Mouse (Mus musculus) midbrain, embryonic 11.5 days (tissue): ENCODE measurements around the gene Kdf1. TPM values are rescaled to one million over a fixed set of nuclear protein-coding genes. Genes with fewer than 3 reads are reported as not detected.

Experiments
- ATAC-seq: fragments of 200-750 bp; cut with Nextera tagmentation; 2 replicates; pipeline ENCODE4 v1.8.0; 2017; ENCODE audit warnings: moderate TSS enrichment, moderate library complexity; ENCODE audit not compliant: low FRiP score
- DNase-seq: peaks from one replicate; pipeline ENCODE4 v3.0.0; 2015; ENCODE audit warnings: low spot score; ENCODE audit errors: missing footprints
- H3K27ac ChIP-seq: fragments of 300-500 bp; sonication (generic); 2 replicates; pipeline ENCODE4 v1.5.1; 2014; ENCODE audit warnings: low read depth, low read length
- H3K27me3 ChIP-seq: fragments of 300-500 bp; sonication (generic); 2 replicates; pipeline ENCODE4 v1.6.1; 2014; ENCODE audit warnings: mild to moderate bottlenecking, low read length, moderate library complexity, mixed read lengths; ENCODE audit not compliant: control insufficient read depth, insufficient read depth
- H3K36me3 ChIP-seq: fragments of 300-500 bp; sonication (generic); 2 replicates; pipeline ENCODE4 v1.6.1; 2014; ENCODE audit warnings: mild to moderate bottlenecking, low read length, moderate library complexity, mixed read lengths; ENCODE audit not compliant: control insufficient read depth, insufficient read depth
- H3K4me1 ChIP-seq: fragments of 300-500 bp; sonication (generic); 2 replicates; pipeline ENCODE4 v1.6.1; 2014; ENCODE audit warnings: low read length; ENCODE audit not compliant: control insufficient read depth, insufficient read depth
- H3K4me2 ChIP-seq: fragments of 300-500 bp; sonication (generic); 2 replicates; pipeline ENCODE4 v1.6.1; 2014; ENCODE audit warnings: mild to moderate bottlenecking, moderate library complexity
- H3K4me3 ChIP-seq: fragments of 300-500 bp; sonication (generic); 2 replicates; pipeline ENCODE4 v1.5.1; 2014; ENCODE audit warnings: low read depth, low read length
- H3K9ac ChIP-seq: fragments of 300-500 bp; sonication (generic); 2 replicates; pipeline ENCODE4 v1.6.1; 2014; ENCODE audit warnings: low read length
- H3K9me3 ChIP-seq: fragments of 300-500 bp; sonication (generic); 2 replicates; pipeline ENCODE4 v1.6.1; 2016; ENCODE audit warnings: low read length; ENCODE audit not compliant: control insufficient read depth
- WGBS: fragments of 180-500 bp; shearing (Covaris S2); extraction: QIAGEN DNeasy Blood & Tissue Kit; methylation state at CpG from one replicate; pipeline ENCODE4 v1.1.7; 2014; 5-methylcytosine and 5-hydroxymethylcytosine counted together
- polyA plus RNA-seq: library from polyadenylated mRNA; unstranded; fragments of >200 nt; fragmentation: Nextera tagmentation; extraction: Ambion mirVana; gene quantifications from 2 replicates; pipeline ENCODE4 v1.2.1, GENCODE M21; 2014

Gene Kdf1
- polyA plus RNA-seq, 1 experiment from 2014 or later, result 0.15 TPM

- ATAC-seq (peak; percentile 38; the same call in 1 of the 2 replicates), DNase-seq (peak; percentile 99)
- peaks cover 50% of the 10 kb centered on the region for H3K27me3 ChIP-seq
These were observed 24.3 kb upstream of the Kdf1 start for GRCm38 (mm10) chr4:133494432-133494831.

GRCm38 (mm10) chr4:133494867-133495266, 23.9 kb upstream of the Kdf1 start:
- no peak for ATAC-seq
- no peaks in the 10 kb centered on the region for H3K36me3 ChIP-seq
- H3K27ac ChIP-seq, result no peak overlapping the region
- no peak overlapping the region; the same call in 1 of the 2 replicates for H3K4me2 ChIP-seq
- DNase-seq, result no peak
- 62% methylated on average over 4 of the region's 4 CpGs for WGBS
- H3K9me3 ChIP-seq, result no peaks in the 10 kb centered on the region
- no peak overlapping the region for H3K9ac ChIP-seq
- no peak overlapping the region for H3K4me3 ChIP-seq
- peaks cover 55% of the 10 kb centered on the region for H3K27me3 ChIP-seq
- peaks cover 14% of the 10 kb centered on the region for H3K4me1 ChIP-seq

More at GRCm38 (mm10) chr4:133494432-133494831, 24.3 kb upstream of the Kdf1 start:
- Histone ChIP-seq H3K4me1 (peaks cover 14% of the 10 kb centered on the region), H3K9ac (0 out of 2 replicates have a peak overlapping the region, but pooled peaks have one; percentile 18), H3K27ac (no peak overlapping the region), H3K36me3 (no peaks in the 10 kb centered on the region), H3K4me2 (peak overlapping the region; percentile 49), H3K9me3 (no peaks in the 10 kb centered on the region), H3K4me3 (peak overlapping the region; percentile 15; the same call in 1 of the 2 replicates)
- WGBS, result 2% methylated on average over 12 of the region's 12 CpGs

DNA sequence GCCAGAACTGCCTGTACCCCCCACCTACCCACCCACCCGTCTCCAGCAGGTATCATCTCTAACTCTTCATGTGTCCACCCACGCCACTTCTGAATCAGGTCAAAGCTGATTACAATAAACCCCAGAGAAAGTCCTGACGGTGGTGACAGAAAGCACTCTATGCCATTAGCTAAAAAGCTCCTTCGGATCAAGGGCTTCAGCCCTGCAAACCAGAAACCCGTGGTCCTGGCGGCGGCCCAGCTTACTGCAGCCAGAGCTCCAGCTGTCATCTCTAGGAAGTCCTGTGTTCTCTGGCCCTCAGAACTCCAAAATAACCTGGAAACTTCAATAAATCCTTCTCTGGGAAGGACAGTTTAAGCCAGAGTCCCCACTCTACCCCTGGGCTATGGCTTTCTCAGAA, 23.1 kb upstream of the Kdf1 start:
- H3K27ac ChIP-seq, result no peak overlapping the region
- H3K27me3 ChIP-seq, result peaks cover 62% of the 10 kb centered on the region
- ATAC-seq, result no peak
- DNase-seq, result no peak
- H3K4me1 ChIP-seq, result peaks cover 14% of the 10 kb centered on the region
- H3K4me3 ChIP-seq, result no peak overlapping the region
- H3K9ac ChIP-seq, result no peak overlapping the region
- H3K4me2 ChIP-seq, result no peak overlapping the region
- 30% methylated on average over 7 of the region's 7 CpGs for WGBS
- H3K36me3 ChIP-seq, result no peaks in the 10 kb centered on the region
- no peaks in the 10 kb centered on the region for H3K9me3 ChIP-seq

DNA sequence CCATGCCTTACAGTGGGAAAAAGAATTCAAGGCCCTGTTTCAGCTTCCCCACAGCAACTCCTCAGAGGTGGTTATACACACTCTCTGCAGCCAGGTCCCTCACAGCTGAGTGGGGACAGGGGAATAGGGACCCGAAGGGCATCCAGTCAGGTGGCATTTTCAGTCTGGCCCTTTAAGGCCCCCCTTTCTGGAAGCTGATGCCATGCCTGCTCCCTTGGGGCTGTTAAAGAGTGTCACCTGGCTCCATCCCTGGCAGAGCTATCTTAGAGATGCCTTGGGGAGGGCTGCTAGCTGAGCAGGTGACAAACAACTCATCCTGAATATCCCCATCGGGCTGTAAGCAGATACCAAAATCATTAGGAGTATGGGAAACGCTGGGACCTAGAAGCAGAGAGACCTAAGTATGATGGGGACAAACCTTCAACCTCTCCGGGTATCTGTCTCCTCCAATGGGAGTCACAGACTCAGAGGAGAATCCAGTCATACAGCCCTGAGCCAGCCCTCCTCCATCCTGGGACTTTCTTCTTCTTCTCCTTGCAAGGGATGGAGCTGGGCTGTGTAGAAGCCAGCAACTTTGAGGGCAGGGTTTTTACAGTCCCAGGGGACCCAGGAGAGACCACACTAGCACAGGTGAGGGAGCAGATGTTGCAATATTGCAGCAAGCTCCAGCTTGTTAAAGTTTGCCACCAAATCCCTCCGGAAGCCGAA, 21.9 kb upstream of the Kdf1 start:
- Histone ChIP-seq H3K9me3 (no peaks in the 10 kb centered on the region), H3K9ac (no peak overlapping the region), H3K4me2 (no peak overlapping the region; the same call in 1 of the 2 replicates), H3K36me3 (no peaks in the 10 kb centered on the region), H3K27me3 (peaks cover 68% of the 10 kb centered on the region), H3K4me3 (no peak overlapping the region), H3K27ac (no peak overlapping the region), H3K4me1 (peaks cover 14% of the 10 kb centered on the region)
- DNase-seq (no peak), ATAC-seq (no peak)
- 28% methylated on average over 6 of the region's 6 CpGs for WGBS

DNA sequence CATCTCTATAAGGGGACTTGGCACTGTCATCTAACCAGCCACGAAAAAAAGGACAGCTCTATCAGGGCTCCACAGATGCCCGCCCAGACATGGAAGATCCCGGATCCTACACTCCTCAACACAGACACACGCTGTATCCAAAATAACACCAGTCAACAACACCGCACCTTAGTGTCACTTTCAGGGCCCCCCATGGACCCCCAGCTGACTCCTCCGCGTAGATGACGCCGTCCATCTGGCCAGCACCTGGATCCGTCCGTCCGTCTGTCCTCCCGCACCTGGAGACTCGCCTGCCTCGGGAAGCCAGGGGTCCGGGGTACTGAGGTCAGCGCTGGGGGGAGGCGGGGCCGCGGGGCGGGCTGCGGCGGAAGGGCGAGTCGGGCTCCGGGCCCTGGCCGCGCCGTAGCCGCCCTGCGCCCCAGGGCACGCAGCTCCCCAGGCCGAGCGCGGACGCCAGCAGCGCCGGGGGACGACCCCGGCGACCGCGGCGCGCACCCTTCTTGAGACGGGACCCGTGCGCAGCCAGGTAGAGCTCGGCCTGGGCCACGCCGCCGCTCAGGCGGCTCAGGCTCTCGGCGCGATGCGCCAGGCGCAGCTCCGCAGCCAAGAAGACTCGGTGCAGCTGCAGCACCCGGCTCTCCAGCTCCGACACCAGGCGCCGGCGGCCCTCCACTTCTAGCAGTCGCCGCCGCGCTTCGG, 21.2 kb upstream of the Kdf1 start:
- no peak overlapping the region for H3K27ac ChIP-seq
- peaks cover 68% of the 10 kb centered on the region for H3K27me3 ChIP-seq
- ATAC-seq (peak; percentile 49), DNase-seq (peak; percentile 91)
- H3K36me3 ChIP-seq, result no peaks in the 10 kb centered on the region
- peak overlapping the region; percentile 56 for H3K4me3 ChIP-seq
- no peaks in the 10 kb centered on the region for H3K9me3 ChIP-seq
- peak overlapping the region; percentile 60 for H3K9ac ChIP-seq
- H3K4me2 ChIP-seq, result peak overlapping the region; percentile 99
- peaks cover 14% of the 10 kb centered on the region for H3K4me1 ChIP-seq
- WGBS, result under 1% methylated on average over 70 of the region's 70 CpGs

DNA sequence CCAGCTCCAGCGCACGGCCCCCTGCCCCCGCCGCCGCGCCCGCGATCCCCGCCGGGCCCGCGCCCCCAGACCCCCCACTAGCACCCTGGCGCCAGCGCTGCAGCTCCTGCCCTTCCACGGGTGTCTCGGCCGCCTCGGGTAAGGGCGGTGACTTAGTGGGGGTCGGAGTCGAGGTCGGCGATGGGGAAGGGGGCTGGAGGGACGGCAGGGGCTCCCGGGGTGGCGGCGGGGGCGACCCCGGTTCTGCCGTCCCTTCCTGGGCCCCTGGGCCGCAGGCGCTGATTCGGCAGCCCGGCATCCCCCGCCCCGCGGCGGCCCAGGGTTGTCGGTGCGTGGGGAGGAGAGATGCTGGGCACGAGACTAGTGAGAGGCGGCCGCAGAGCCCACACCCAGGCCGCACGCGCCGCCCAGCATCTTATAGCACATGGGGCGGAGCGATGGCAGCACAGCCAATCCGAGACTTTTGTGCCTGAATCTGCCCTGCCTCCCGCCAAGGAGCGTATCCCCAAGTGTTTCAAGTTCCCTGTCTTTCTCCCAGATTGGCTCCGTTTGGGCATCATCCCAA, 20.5 kb upstream of the Kdf1 start, which contains the start of gene Trnp1:
TSS of gene Trnp1 (minus strand) at position 391 of the 565 bp plus-strand sequence.
- WGBS, result under 1% methylated on average over 47 of the region's 53 CpGs

GRCm38 (mm10) chr4:133501514-133501913, 17.2 kb upstream of the Kdf1 start:
- Histone ChIP-seq H3K9ac (no peak overlapping the region), H3K4me2 (no peak overlapping the region), H3K4me1 (peaks cover 10% of the 10 kb centered on the region), H3K36me3 (no peaks in the 10 kb centered on the region), H3K27me3 (peaks cover 46% of the 10 kb centered on the region), H3K27ac (no peak overlapping the region), H3K4me3 (no peak overlapping the region), H3K9me3 (no peaks in the 10 kb centered on the region)
- no peak for DNase-seq
- no peak for ATAC-seq
- WGBS, result 75% methylated on average over 7 of the region's 7 CpGs

More for the DNA sequence above, 20.5 kb upstream of the Kdf1 start, which contains the start of gene Trnp1:
- H3K4me1 ChIP-seq, result peaks cover 14% of the 10 kb centered on the region
- H3K36me3 ChIP-seq, result no peaks in the 10 kb centered on the region
- no peaks in the 10 kb centered on the region for H3K9me3 ChIP-seq
- peak; percentile 94 for DNase-seq
- peak; percentile 88 for ATAC-seq
- peak within 1 kb of the TSS; percentile 60 for H3K9ac ChIP-seq
- H3K4me2 ChIP-seq, result peak within 1 kb of the TSS; percentile 99
- no peak within 1 kb of the TSS for H3K27ac ChIP-seq
- H3K27me3 ChIP-seq, result peaks cover 67% of the 10 kb centered on the region
- H3K4me3 ChIP-seq, result peak within 1 kb of the TSS; percentile 56

- Histone ChIP-seq H3K27me3 (peaks cover 19% of the 10 kb centered on the region), H3K9ac (no peak overlapping the region), H3K4me2 (no peak overlapping the region), H3K9me3 (no peaks in the 10 kb centered on the region), H3K4me3 (no peak overlapping the region), H3K36me3 (no peaks in the 10 kb centered on the region), H3K27ac (no peak overlapping the region), H3K4me1 (no peaks in the 10 kb centered on the region)
- DNase-seq, result no peak
- WGBS, result 66% methylated on average over 5 of the region's 5 CpGs
- ATAC-seq, result no peak
These were observed 14.5 kb upstream of the Kdf1 start for GRCm38 (mm10) chr4:133504300-133504699.
